Mouse (Mus musculus) ES-E14 (cell line): ENCODE data around the gene Enpp1. TPM values are rescaled to one million over a fixed set of nuclear protein-coding genes. Genes with fewer than 3 reads are reported as not detected.

Source experiments
- DNase-seq: peaks from one replicate; pipeline ENCODE4 v3.0.0-alpha.2; 2013; ENCODE audit warnings: low read depth, low spot score
- H3K27ac ChIP-seq: 2 replicates; pipeline ENCODE4 v1.5.1; 2012; ENCODE audit warnings: low read depth, mild to moderate bottlenecking, low read length, moderate library complexity, mixed read lengths; ENCODE audit not compliant: poor library complexity, insufficient read depth, severe bottlenecking
- H3K36me3 ChIP-seq: 2 replicates; pipeline ENCODE4 v1.6.1; 2012; ENCODE audit warnings: mild to moderate bottlenecking, low read length, moderate library complexity, mixed read lengths; ENCODE audit not compliant: control insufficient read depth, poor library complexity, insufficient read depth, severe bottlenecking
- H3K4me1 ChIP-seq, 2 experiments: fragments of 150-350 bp in 1 of 2; sonication (generic) in 1 of 2; 2 replicates each; pipeline ENCODE4 v1.6.1; 2012; ENCODE audit warnings: low read length in 2 of 2, mild to moderate bottlenecking in 1 of 2, mixed read lengths in 1 of 2; ENCODE audit not compliant: control insufficient read depth in 2 of 2, insufficient read depth in 2 of 2, poor library complexity in 1 of 2
- H3K4me3 ChIP-seq, 2 experiments: fragments of 150-350 bp in 1 of 2; sonication (generic) in 1 of 2; 2 replicates each; pipeline ENCODE4 v1.5.1; 2012; ENCODE audit warnings: low read length in 2 of 2, low read depth in 1 of 2, mild to moderate bottlenecking in 1 of 2, mixed read lengths in 1 of 2; ENCODE audit not compliant: insufficient read depth in 1 of 2, poor library complexity in 1 of 2, severe bottlenecking in 1 of 2
- H3K9ac ChIP-seq: 2 replicates; pipeline ENCODE4 v1.6.1; 2012; ENCODE audit warnings: low read depth, mild to moderate bottlenecking, low read length, mixed read lengths; ENCODE audit not compliant: poor library complexity, insufficient read depth, severe bottlenecking
- H3K9me3 ChIP-seq: fragments of 150-350 bp; sonication (generic); 2 replicates; pipeline ENCODE4 v1.6.1; 2012; ENCODE audit warnings: low read depth, mild to moderate bottlenecking, low read length; ENCODE audit not compliant: control insufficient read depth, insufficient read depth
- CHD2 ChIP-seq: IDR thresholded peaks from 2 replicates; pipeline ENCODE4 v1.6.1; 2014; ENCODE audit warnings: mild to moderate bottlenecking, low read depth, low read length, inconsistent platforms
- HCFC1 ChIP-seq: IDR thresholded peaks from 2 replicates; pipeline ENCODE4 v1.6.1; 2012; ENCODE audit warnings: low read length, inconsistent platforms, borderline replicate concordance; ENCODE audit not compliant: insufficient read depth
- MAFK ChIP-seq: IDR thresholded peaks from 2 replicates; pipeline ENCODE4 v1.6.1; 2014; ENCODE audit warnings: mild to moderate bottlenecking, low read depth, low read length, inconsistent platforms; ENCODE audit not compliant: insufficient read depth
- ZC3H11A ChIP-seq: IDR thresholded peaks from 2 replicates; pipeline ENCODE4 v1.6.1; 2012; ENCODE audit warnings: low read depth, mild to moderate bottlenecking, inconsistent platforms, low read length, borderline replicate concordance
- ZNF384 ChIP-seq: IDR thresholded peaks from 2 replicates; pipeline ENCODE4 v1.6.1; 2012; ENCODE audit warnings: low read depth, low read length, inconsistent platforms
- in situ Hi-C, 2 experiments: fragments of 600-800 bp; cut with MboI; formaldehyde crosslinking; loops; one replicate each; pipeline ENCODE4 v1.15.1; 2025; ENCODE audit warnings: low sequenced_read_pairs in 2 of 2, inconsistent platforms in 1 of 2; ENCODE audit not compliant: unreplicated experiment in 2 of 2
- total RNA-seq: library from RNA; depleted of rRNA; stranded (reverse); fragments of 300-350 nt; gene quantifications from 2 replicates; pipeline ENCODE4 v1.2.3, GENCODE M21; 2012

The Enpp1 gene
- total RNA-seq, 1 experiment = 0.62 TPM

- DNase-seq = no peak
- in situ Hi-C loops = no loop called here
- Histone ChIP-seq H3K36me3 (no peaks in the 10 kb centered on the region), H3K9me3 (no peaks in the 10 kb centered on the region), H3K9ac (no peak overlapping the region), H3K27ac (no peak overlapping the region), H3K4me3 (no peak overlapping the region), H3K4me1 (peaks cover 0 to 8% of the 10 kb centered on the region in 2 experiments; a peak in 1 of 4 replicates)
- TF ChIP-seq ZNF384 = no peak
- no peak for TF ChIP-seq MAFK
- no peak for TF ChIP-seq ZC3H11A
- TF ChIP-seq CHD2 = no peak
- TF ChIP-seq HCFC1 = no peak
Measured at GRCm38 (mm10) chr10:24634288-24634687, 77.7 kb downstream of the Enpp1 start.

GRCm38 (mm10) chr10:24631122-24631521 is 80.8 kb downstream of the Enpp1 start:
- H3K4me1 ChIP-seq = peaks cover 0 to 8% of the 10 kb centered on the region in 2 experiments; a peak in 1 of 4 replicates
- no peak for TF ChIP-seq HCFC1
- no peak for TF ChIP-seq ZNF384
- no peak for TF ChIP-seq CHD2
- no peak for TF ChIP-seq ZC3H11A
- no peak for TF ChIP-seq MAFK
- no peak overlapping the region for H3K4me3 ChIP-seq
- H3K27ac ChIP-seq = no peak overlapping the region
- no peak overlapping the region for H3K9ac ChIP-seq
- no peaks in the 10 kb centered on the region for H3K36me3 ChIP-seq
- no peak for DNase-seq
- H3K9me3 ChIP-seq = no peaks in the 10 kb centered on the region
- in situ Hi-C loops = no loop called here

- H3K4me3 ChIP-seq = no peak overlapping the region
- DNase-seq = peak; percentile 61
- TF ChIP-seq ZC3H11A (0 out of 2 replicates have a peak, but pooled peaks have one; percentile 34), CHD2 (no peak), HCFC1 (no peak), MAFK (no peak), ZNF384 (peak; percentile 68; the same call in 1 of the 2 replicates)
Measured at GRCm38 (mm10) chr10:24630469-24631081, 81.4 kb downstream of the Enpp1 start.

GRCm38 (mm10) chr10:24629086-24629720 is 82.8 kb downstream of the Enpp1 start:
- in situ Hi-C loops = no loop called here
- TF ChIP-seq HCFC1 (no peak), MAFK (no peak), ZNF384 (no peak), CHD2 (no peak), ZC3H11A (no peak)

More at GRCm38 (mm10) chr10:24630469-24631081, 81.4 kb downstream of the Enpp1 start:
- peaks cover 0 to 7% of the 10 kb centered on the region in 2 experiments; a peak in 1 of 4 replicates for H3K4me1 ChIP-seq
- H3K36me3 ChIP-seq = no peaks in the 10 kb centered on the region
- no peak overlapping the region for H3K27ac ChIP-seq
- no peak overlapping the region for H3K9ac ChIP-seq
- H3K9me3 ChIP-seq = no peaks in the 10 kb centered on the region
- in situ Hi-C loops = no loop called here

GRCm38 (mm10) chr10:24628466-24628865 is 83.5 kb downstream of the Enpp1 start:
- Histone ChIP-seq H3K9me3 (no peaks in the 10 kb centered on the region), H3K9ac (no peak overlapping the region), H3K4me3 (no peak overlapping the region), H3K36me3 (no peaks in the 10 kb centered on the region), H3K4me1 (no peaks in the 10 kb centered on the region; a peak in 1 of 4 replicates), H3K27ac (no peak overlapping the region)
- no peak for TF ChIP-seq CHD2
- no peak for TF ChIP-seq HCFC1
- no peak for TF ChIP-seq ZC3H11A
- TF ChIP-seq MAFK = no peak
- TF ChIP-seq ZNF384 = no peak
- in situ Hi-C loops = no loop called here
- DNase-seq = no peak

More at GRCm38 (mm10) chr10:24629086-24629720, 82.8 kb downstream of the Enpp1 start:
- DNase-seq = no peak
- Histone ChIP-seq H3K36me3 (no peaks in the 10 kb centered on the region), H3K4me1 (peaks cover 0 to under 1% of the 10 kb centered on the region in 2 experiments; a peak in 1 of 4 replicates), H3K4me3 (no peak overlapping the region), H3K9me3 (no peaks in the 10 kb centered on the region), H3K9ac (no peak overlapping the region), H3K27ac (no peak overlapping the region)
